In genomic region chr1:131842221-131842620, GRCm38 (mm10) we compare ENCODE assay signal across 13 mouse cellular contexts.
"Had no signal": no experiment of that assay in that cellular context is flagged by ENCODE, and none has a peak within 500 bp of the region (broad histone marks: within the 10 kb centered on the region; RNA-seq: fewer than 3 reads in every experiment).

No protein-coding gene starts in this region.

- DNase-seq: kidney, postnatal 14 days; lung, embryonic 14.5 days; lung, postnatal 10 days; lung, postnatal 4 days; midbrain, embryonic 14.5 days; right cerebral cortex, adult 18-20 months; right cerebral cortex, postnatal 25 days; thymus, postnatal 36 days had no signal

- H3K27me3 ChIP-seq: limb, embryonic 15.5 days; liver, embryonic 12.5 days; neural tube, embryonic 15.5 days had no signal

- H3K9me3 ChIP-seq: limb, embryonic 15.5 days; liver, embryonic 12.5 days; midbrain, embryonic 10.5 days; neural tube, embryonic 15.5 days had no signal

- H3K4me3 ChIP-seq: limb, embryonic 15.5 days; liver, embryonic 12.5 days; midbrain, embryonic 10.5 days; myocyte; neural tube, embryonic 15.5 days had no signal

- H3K9ac ChIP-seq: limb, embryonic 15.5 days; liver, embryonic 12.5 days; lung, embryonic 14.5 days; neural tube, embryonic 15.5 days had no signal

- H3K27ac ChIP-seq: limb, embryonic 15.5 days; liver, embryonic 12.5 days; midbrain, embryonic 10.5 days; neural tube, embryonic 15.5 days had no signal

- H3K4me2 ChIP-seq: limb, embryonic 15.5 days; liver, embryonic 12.5 days; lung, embryonic 14.5 days; neural tube, embryonic 15.5 days had no signal

- ATAC-seq: liver, embryonic 12.5 days had no signal

- H3K4me1 ChIP-seq: limb, embryonic 15.5 days; liver, embryonic 12.5 days; neural tube, embryonic 15.5 days had no signal
